Mouse (Mus musculus): ENCODE measurements around the gene Kctd11. TPM values are rescaled to one million over a fixed set of nuclear protein-coding genes. Genes with fewer than 3 reads are reported as not detected.
"Not testable (repeated sequence)": the region's sequence is repeated elsewhere in the genome, so short reads cannot be mapped to it uniquely, and the experiment has no call there.

Kctd11 gene
- polyA plus RNA-seq, 1 experiment from 2014 or later, result 1.7 TPM

GRCm38 (mm10) chr11:69918118-69918517, 36.9 kb upstream of the Kctd11 start:
- no peak overlapping the region for H3K27ac ChIP-seq
- H3K36me3 ChIP-seq, result peaks cover 48% of the 10 kb centered on the region
- H3K9me3 ChIP-seq, result no peaks in the 10 kb centered on the region
- no peak overlapping the region for H3K9ac ChIP-seq (replicated peaks)
- WGBS, result 89% methylated on average over 5 of the region's 5 CpGs
- H3K4me1 ChIP-seq (replicated peaks), result peaks cover 57% of the 10 kb centered on the region
- no peak for ATAC-seq
- no peak overlapping the region for H3K4me2 ChIP-seq (replicated peaks)
- H3K4me3 ChIP-seq (replicated peaks), result no peak overlapping the region
- no peaks in the 10 kb centered on the region for H3K27me3 ChIP-seq

GRCm38 (mm10) chr11:69917379-69917948, 36.3 kb upstream of the Kctd11 start:
- no peak overlapping the region for H3K4me3 ChIP-seq (replicated peaks)
- no peak for ATAC-seq
- H3K4me1 ChIP-seq (replicated peaks), result peaks cover 57% of the 10 kb centered on the region
- no peaks in the 10 kb centered on the region for H3K9me3 ChIP-seq
- no peaks in the 10 kb centered on the region for H3K27me3 ChIP-seq
- peaks cover 55% of the 10 kb centered on the region for H3K36me3 ChIP-seq
- H3K4me2 ChIP-seq (replicated peaks), result no peak overlapping the region
- H3K27ac ChIP-seq, result no peak overlapping the region
- WGBS, result 85% methylated on average over 8 of the region's 8 CpGs
- H3K9ac ChIP-seq (replicated peaks), result no peak overlapping the region

- 63% methylated on average over 7 of the region's 7 CpGs for WGBS
- H3K4me1 ChIP-seq (replicated peaks), result peaks cover 53% of the 10 kb centered on the region
- not testable (repeated sequence) for H3K27me3 ChIP-seq; H3K4me2 ChIP-seq (replicated peaks); H3K9ac ChIP-seq (replicated peaks); H3K4me3 ChIP-seq (replicated peaks); H3K27ac ChIP-seq; H3K9me3 ChIP-seq; ATAC-seq
- H3K36me3 ChIP-seq, result peaks cover 61% of the 10 kb centered on the region
These were observed 35.6 kb upstream of the Kctd11 start for GRCm38 (mm10) chr11:69916652-69917378.

- peak overlapping the region; percentile 100; the same call in 1 of the 2 replicates for H3K4me2 ChIP-seq (replicated peaks)
- H3K36me3 ChIP-seq, result peaks cover 70% of the 10 kb centered on the region
- H3K27ac ChIP-seq, result no peak overlapping the region
- no peaks in the 10 kb centered on the region for H3K27me3 ChIP-seq
- no peak overlapping the region for H3K9ac ChIP-seq (replicated peaks)
- no peak for ATAC-seq
- H3K9me3 ChIP-seq, result no peaks in the 10 kb centered on the region
- WGBS, result 76% methylated on average over 5 of the region's 5 CpGs
- peaks cover 53% of the 10 kb centered on the region for H3K4me1 ChIP-seq (replicated peaks)
- peak overlapping the region; percentile 94 for H3K4me3 ChIP-seq (replicated peaks)
These were observed 34.7 kb upstream of the Kctd11 start for GRCm38 (mm10) chr11:69915667-69916627.

GRCm38 (mm10) chr11:69914917-69915430, 33.8 kb upstream of the Kctd11 start:
- 41% methylated on average over 9 of the region's 9 CpGs for WGBS
- no peak for ATAC-seq
- Histone ChIP-seq H3K4me2 (replicated peaks) (peak overlapping the region; percentile 100), H3K4me3 (replicated peaks) (peak overlapping the region; percentile 94), H3K4me1 (replicated peaks) (peaks cover 50% of the 10 kb centered on the region), H3K27ac (no peak overlapping the region), H3K9ac (replicated peaks) (peak overlapping the region; percentile 94), H3K36me3 (peaks cover 79% of the 10 kb centered on the region), H3K9me3 (no peaks in the 10 kb centered on the region), H3K27me3 (no peaks in the 10 kb centered on the region)

GRCm38 (mm10) chr11:69914372-69914764, 33.2 kb upstream of the Kctd11 start:
- no peaks in the 10 kb centered on the region for H3K27me3 ChIP-seq
- H3K36me3 ChIP-seq, result peaks cover 85% of the 10 kb centered on the region
- peak overlapping the region; percentile 94 for H3K4me3 ChIP-seq (replicated peaks)
- ATAC-seq, result no peak
- no peaks in the 10 kb centered on the region for H3K9me3 ChIP-seq
- peak overlapping the region; percentile 100 for H3K4me2 ChIP-seq (replicated peaks)
- H3K9ac ChIP-seq (replicated peaks), result peak overlapping the region; percentile 94
- 2% methylated on average over 17 of the region's 17 CpGs for WGBS
- H3K27ac ChIP-seq, result peak overlapping the region; percentile 89
- peaks cover 43% of the 10 kb centered on the region for H3K4me1 ChIP-seq (replicated peaks)

GRCm38 (mm10) chr11:69913554-69914371, 32.6 kb upstream of the Kctd11 start, which contains the start of gene Gps2:
Gps2 (plus strand) TSS chr11:69913888.
- Histone ChIP-seq H3K36me3 (peaks cover 87% of the 10 kb centered on the region), H3K9me3 (no peaks in the 10 kb centered on the region), H3K27ac (peak within 1 kb of the TSS; percentile 89), H3K4me3 (replicated peaks) (peak within 1 kb of the TSS; percentile 94), H3K4me1 (replicated peaks) (peaks cover 37% of the 10 kb centered on the region), H3K4me2 (replicated peaks) (peak within 1 kb of the TSS; percentile 100), H3K27me3 (no peaks in the 10 kb centered on the region), H3K9ac (replicated peaks) (peak within 1 kb of the TSS; percentile 94)
- WGBS, result 2% methylated on average over 54 of the region's 61 CpGs
- ATAC-seq, result peak; percentile 90

GRCm38 (mm10) chr11:69912716-69913530, 31.7 kb upstream of the Kctd11 start:
- Histone ChIP-seq H3K4me1 (replicated peaks) (peaks cover 33% of the 10 kb centered on the region), H3K36me3 (peaks cover 87% of the 10 kb centered on the region), H3K27ac (0 out of 2 replicates have a peak overlapping the region, but pooled peaks have one; percentile 89), H3K4me3 (replicated peaks) (peak overlapping the region; percentile 94), H3K9me3 (no peaks in the 10 kb centered on the region), H3K27me3 (no peaks in the 10 kb centered on the region), H3K9ac (replicated peaks) (peak overlapping the region; percentile 42; the same call in 1 of the 2 replicates), H3K4me2 (replicated peaks) (peak overlapping the region; percentile 100)
- 81% methylated on average over 15 of the region's 15 CpGs for WGBS
- ATAC-seq, result peak; percentile 40

- no peaks in the 10 kb centered on the region for H3K27me3 ChIP-seq
- WGBS, result 97% methylated on average over 6 of the region's 6 CpGs
- no peak overlapping the region for H3K4me3 ChIP-seq (replicated peaks)
- H3K9ac ChIP-seq (replicated peaks), result no peak overlapping the region
- H3K27ac ChIP-seq, result no peak overlapping the region
- peaks cover 33% of the 10 kb centered on the region for H3K4me1 ChIP-seq (replicated peaks)
- no peak overlapping the region for H3K4me2 ChIP-seq (replicated peaks)
- no peaks in the 10 kb centered on the region for H3K9me3 ChIP-seq
- H3K36me3 ChIP-seq, result peaks cover 87% of the 10 kb centered on the region
- no peak for ATAC-seq
These were observed 30.5 kb upstream of the Kctd11 start for GRCm38 (mm10) chr11:69911701-69912100.

GRCm38 (mm10) chr11:69910781-69911560, 29.8 kb upstream of the Kctd11 start:
- 96% methylated on average over 17 of the region's 17 CpGs for WGBS
- H3K36me3 ChIP-seq, result peaks cover 87% of the 10 kb centered on the region
- H3K4me2 ChIP-seq (replicated peaks), result no peak overlapping the region
- H3K4me1 ChIP-seq (replicated peaks), result peaks cover 28% of the 10 kb centered on the region
- no peaks in the 10 kb centered on the region for H3K9me3 ChIP-seq
- no peak overlapping the region for H3K9ac ChIP-seq (replicated peaks)
- H3K27ac ChIP-seq, result no peak overlapping the region
- H3K4me3 ChIP-seq (replicated peaks), result no peak overlapping the region
- no peak for ATAC-seq
- no peaks in the 10 kb centered on the region for H3K27me3 ChIP-seq

All from midbrain, embryonic 13.5 days (tissue).